In the genomic region with DNA sequence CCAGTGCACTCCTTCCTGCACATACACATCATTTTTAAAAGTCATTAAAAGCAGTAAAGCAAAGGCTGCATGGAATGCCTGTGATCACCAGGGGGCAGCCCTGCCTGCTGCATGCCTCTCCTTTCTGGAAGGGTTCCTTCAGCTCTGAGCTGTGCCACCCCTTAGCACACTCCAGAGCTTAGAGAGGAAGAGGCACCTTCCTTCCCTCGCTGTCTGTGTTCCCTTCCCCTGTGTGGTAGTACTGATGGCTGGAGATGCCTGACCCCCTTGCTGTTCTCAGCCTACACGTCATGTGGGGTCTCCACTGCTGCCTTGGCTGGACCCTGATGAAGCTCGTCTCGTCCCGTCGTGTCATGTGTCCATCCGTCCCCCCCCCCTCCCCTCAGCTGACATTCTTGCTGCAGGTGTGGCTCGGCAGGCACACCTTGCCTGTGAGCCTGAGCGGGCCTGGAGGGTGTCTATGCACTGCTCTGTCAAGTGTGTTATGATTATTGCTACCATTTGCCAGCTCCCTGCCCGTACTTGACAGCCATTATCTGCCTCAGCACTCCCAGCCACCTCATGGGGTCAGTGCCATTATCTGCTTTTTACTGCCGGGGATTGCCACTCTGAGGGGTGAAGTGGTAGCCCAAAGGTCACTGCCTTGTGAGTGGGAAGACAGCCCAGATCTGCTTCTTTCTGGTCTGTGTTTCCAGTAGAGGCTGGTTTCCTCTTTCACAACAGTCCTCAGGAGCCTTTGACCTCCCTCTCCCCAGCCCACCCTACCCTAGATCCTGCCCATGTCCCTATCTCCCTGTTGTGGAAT, we compare ENCODE assay signal across 8 mouse cellular contexts. TPM values are rescaled to one million over a fixed set of nuclear protein-coding genes. Genes with fewer than 3 reads are reported as not detected.
A peak's percentile ranks its signal among the peaks of the same experiment; 100 is the strongest.
DNase-seq lines count a peak whose midpoint lies in the region; ATAC-seq lines count a peak whose summit lies in the region.

No protein-coding gene starts in this region.

- peak overlapping the region; percentile 11; the same call in 1 of the 2 replicates for H3K9ac ChIP-seq in heart, embryonic 12.5 days
- H3K9ac ChIP-seq in liver, embryonic 15.5 days = no peak overlapping the region

- H3K36me3 ChIP-seq in heart, embryonic 12.5 days = peaks cover 22% of the 10 kb centered on the region
- peaks cover 15% of the 10 kb centered on the region; the same call in 1 of the 2 replicates for H3K36me3 ChIP-seq in liver, embryonic 15.5 days (replicated peaks)

- WGBS in heart, embryonic 12.5 days = 31% methylated on average over 11 of the region's 11 CpGs
- WGBS in liver, embryonic 15.5 days (ENCODE audit: insufficient replicate concordance) = 48% methylated on average over 11 of the region's 11 CpGs

- H3K4me3 ChIP-seq in heart, embryonic 12.5 days = no peak overlapping the region
- H3K4me3 ChIP-seq in liver, embryonic 15.5 days (replicated peaks) = no peak overlapping the region

- peaks cover 74% of the 10 kb centered on the region for H3K4me1 ChIP-seq in heart, embryonic 12.5 days (replicated peaks)
- peaks cover 9% of the 10 kb centered on the region for H3K4me1 ChIP-seq in liver, embryonic 15.5 days (replicated peaks)

- no peaks in the 10 kb centered on the region for H3K9me3 ChIP-seq in heart, embryonic 12.5 days (replicated peaks)
- no peaks in the 10 kb centered on the region for H3K9me3 ChIP-seq in liver, embryonic 15.5 days (replicated peaks)

- no peaks in the 10 kb centered on the region for H3K27me3 ChIP-seq in heart, embryonic 12.5 days (replicated peaks)
- H3K27me3 ChIP-seq in liver, embryonic 15.5 days = no peaks in the 10 kb centered on the region

- peak overlapping the region; percentile 83 for H3K27ac ChIP-seq in heart, embryonic 12.5 days (ENCODE audit: poor library complexity, severe bottlenecking)
- no peak overlapping the region for H3K27ac ChIP-seq in liver, embryonic 15.5 days (replicated peaks)

- peak; percentile 40 to 52 for DNase-seq in urinary bladder, adult 18-20 months (ENCODE audit: low spot score in 2 of 2)
- DNase-seq in urinary bladder, adult 2 months (ENCODE audit: low spot score) = no peak
- peak; percentile 52 to 72 for DNase-seq in cerebellum, postnatal 25 days
- peak; percentile 48 for DNase-seq in kidney, postnatal 14 days
- DNase-seq in retina, embryonic 14.5 days (ENCODE audit: low spot score) = peak; percentile 56

- ATAC-seq in heart, embryonic 12.5 days (ENCODE audit: insufficient number of reproducible peaks, low FRiP score) = peak; percentile 65
- peak; percentile 42; the same call in 1 of the 2 replicates for ATAC-seq in liver, embryonic 15.5 days (ENCODE audit: insufficient read depth)
- no peak for ATAC-seq in activated CD4-positive, CD25-positive, alpha-beta regulatory T cell, adult 4 months

- H3K4me2 ChIP-seq in heart, embryonic 12.5 days = peak overlapping the region; percentile 4; the same call in 1 of the 2 replicates
- no peak overlapping the region for H3K4me2 ChIP-seq in liver, embryonic 15.5 days

RNA-seq across cellular contexts. Expression of gene Guca2a, which starts 6.2 kb away (rescaled TPM):
- 2.7 and 2.9 TPM in 2 replicates for polyA plus RNA-seq in urinary bladder, adult 2 months (2012; rRNA removed)
- polyA plus RNA-seq in heart, embryonic 12.5 days (2016; fragmentation: Nextera tagmentation; extraction: Ambion mirVana) = not detected in 2 replicates
- 0.28 TPM in 1 of 2 replicates, not detected in the other for polyA plus RNA-seq in liver, embryonic 15.5 days (2015; fragmentation: Nextera tagmentation; extraction: Ambion mirVana)
- not detected for polyA plus RNA-seq in activated CD4-positive, CD25-positive, alpha-beta regulatory T cell, adult 4 months (2017; shearing (Covaris generic))

RNA-seq across cellular contexts. Expression of gene Guca2b, which starts 27.4 kb away (rescaled TPM):
- polyA plus RNA-seq in urinary bladder, adult 2 months (2012; rRNA removed) = 0.12 TPM in 2 replicates
- not detected in 2 replicates for polyA plus RNA-seq in heart, embryonic 12.5 days (2016; fragmentation: Nextera tagmentation; extraction: Ambion mirVana)
- polyA plus RNA-seq in liver, embryonic 15.5 days (2015; fragmentation: Nextera tagmentation; extraction: Ambion mirVana) = 0.15 and 0.28 TPM in 2 replicates
- not detected for polyA plus RNA-seq in activated CD4-positive, CD25-positive, alpha-beta regulatory T cell, adult 4 months (2017; shearing (Covaris generic))
